Mouse (Mus musculus) hindbrain, embryonic 16.5 days (tissue): ENCODE measurements at regions not wholly inside any gene's neighbourhood (a gene's known extent, or its start where the extent isn't known, plus 50 kb on each side); places are given as distances from the start of the nearest gene placed in this dataset.

ENCODE experiments used
- ATAC-seq: fragments of 200-750 bp; cut with Nextera tagmentation; 2 replicates; pipeline ENCODE4 v1.8.0; 2017; ENCODE audit warnings: moderate TSS enrichment, moderate library complexity
- H3K27ac ChIP-seq: fragments of 300-500 bp; sonication (generic); 2 replicates; pipeline ENCODE4 v1.5.1; 2014; ENCODE audit warnings: low read depth, mild to moderate bottlenecking, control low read depth, low read length, moderate library complexity
- H3K27me3 ChIP-seq: fragments of 300-500 bp; sonication (generic); replicated peaks from 2 replicates; pipeline ENCODE4 v1.6.1; 2014; ENCODE audit warnings: low read length; ENCODE audit not compliant: control insufficient read depth, insufficient read depth
- H3K36me3 ChIP-seq: fragments of 300-500 bp; sonication (generic); 2 replicates; pipeline ENCODE4 v1.6.1; 2014; ENCODE audit warnings: mild to moderate bottlenecking, low read length, moderate library complexity, mixed read lengths; ENCODE audit not compliant: control insufficient read depth, insufficient read depth
- H3K4me1 ChIP-seq: fragments of 300-500 bp; sonication (generic); 2 replicates; pipeline ENCODE4 v1.6.1; 2014; ENCODE audit warnings: low read depth, low read length; ENCODE audit not compliant: control insufficient read depth, insufficient read depth
- H3K4me2 ChIP-seq: fragments of 300-500 bp; sonication (generic); 2 replicates; pipeline ENCODE4 v1.6.1; 2014; ENCODE audit warnings: mild to moderate bottlenecking, low read length, control low read depth, moderate library complexity
- H3K4me3 ChIP-seq: fragments of 300-500 bp; sonication (generic); 2 replicates; pipeline ENCODE4 v1.5.1; 2014; ENCODE audit warnings: mild to moderate bottlenecking, low read length, control low read depth, moderate library complexity
- H3K9ac ChIP-seq: fragments of 300-500 bp; sonication (generic); 2 replicates; pipeline ENCODE4 v1.6.1; 2014; ENCODE audit warnings: low read depth, mild to moderate bottlenecking, control low read depth, low read length, moderate library complexity
- H3K9me3 ChIP-seq: fragments of 300-500 bp; sonication (generic); 2 replicates; pipeline ENCODE4 v1.6.1; 2014; ENCODE audit warnings: mild to moderate bottlenecking, low read length, moderate library complexity; ENCODE audit not compliant: control insufficient read depth
- WGBS: fragments of 180-500 bp; shearing (Covaris S2); extraction: QIAGEN DNeasy Blood & Tissue Kit; methylation state at CpG from one replicate; pipeline ENCODE4 v1.1.7; 2014; 5-methylcytosine and 5-hydroxymethylcytosine counted together

DNA sequence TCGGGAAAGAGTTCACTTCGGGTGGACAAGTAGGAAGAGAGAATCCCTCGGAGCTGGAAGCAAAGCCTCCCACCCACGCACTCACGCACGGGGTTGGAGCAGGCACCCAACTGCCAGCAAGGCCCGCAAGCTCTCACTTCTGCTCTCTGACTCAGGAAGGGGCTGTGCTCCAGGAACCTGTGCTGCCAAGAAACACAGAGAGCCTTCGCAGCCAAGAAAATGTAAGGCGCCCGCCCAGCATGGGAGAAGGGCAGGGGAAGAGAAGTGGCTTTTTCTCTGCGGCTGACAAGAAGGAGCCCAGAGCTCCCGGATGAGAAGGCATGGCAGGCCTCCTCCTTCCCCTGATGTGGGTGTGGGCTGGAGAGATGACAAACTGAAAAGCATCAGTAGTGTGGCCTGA, 549.1 kb upstream of the 3110018I06Rik start:
- Histone ChIP-seq H3K27ac (no peak overlapping the region), H3K27me3 (no peaks in the 10 kb centered on the region), H3K9me3 (no peaks in the 10 kb centered on the region), H3K4me3 (no peak overlapping the region), H3K4me1 (no peaks in the 10 kb centered on the region), H3K4me2 (no peak overlapping the region), H3K9ac (no peak overlapping the region), H3K36me3 (no peaks in the 10 kb centered on the region)
- 73% methylated on average over 12 of the region's 12 CpGs for WGBS
- ATAC-seq: 0 out of 2 replicates have a peak, but pooled peaks have one; percentile 37

- H3K9ac ChIP-seq: no peak overlapping the region
- H3K36me3 ChIP-seq: no peaks in the 10 kb centered on the region
- no peaks in the 10 kb centered on the region for H3K27me3 ChIP-seq
- H3K9me3 ChIP-seq: no peaks in the 10 kb centered on the region
- no peak overlapping the region for H3K4me3 ChIP-seq
- H3K4me1 ChIP-seq: no peaks in the 10 kb centered on the region
- no peak overlapping the region for H3K27ac ChIP-seq
- 14% methylated on average over 5 of the region's 5 CpGs for WGBS
- no peak for ATAC-seq
- H3K4me2 ChIP-seq: no peak overlapping the region
Measured at GRCm38 (mm10) chr12:106943874-106944273, 544.6 kb upstream of the 3110018I06Rik start.

GRCm38 (mm10) chr12:106952621-106953020, 535.8 kb upstream of the 3110018I06Rik start:
- Histone ChIP-seq H3K9me3 (no peaks in the 10 kb centered on the region), H3K4me2 (peak overlapping the region; percentile 5), H3K4me1 (peaks cover 15% of the 10 kb centered on the region), H3K27me3 (no peaks in the 10 kb centered on the region), H3K4me3 (no peak overlapping the region), H3K36me3 (no peaks in the 10 kb centered on the region), H3K27ac (no peak overlapping the region), H3K9ac (no peak overlapping the region)
- no peak for ATAC-seq
- 50% methylated on average over 11 of the region's 11 CpGs for WGBS

DNA sequence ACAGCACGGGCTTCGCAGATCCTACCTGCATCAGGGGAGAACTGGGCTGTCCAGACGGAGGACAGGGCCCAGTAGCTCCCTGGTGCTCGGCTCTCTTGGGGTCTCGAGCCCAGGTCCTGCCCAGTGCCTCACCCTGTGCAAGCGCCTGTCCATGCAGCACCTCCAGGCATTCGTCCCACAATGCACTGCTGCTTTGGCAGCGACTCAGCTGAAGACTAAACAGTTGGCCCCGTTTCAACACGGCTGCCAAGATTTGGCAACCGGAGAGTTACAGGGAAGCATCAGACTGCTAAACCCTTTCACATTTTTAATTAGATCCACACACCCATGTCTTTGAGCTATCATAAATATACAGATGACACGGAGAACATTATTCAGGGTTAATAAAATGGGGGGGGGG, 532.7 kb upstream of the 3110018I06Rik start:
- Histone ChIP-seq H3K4me2 (no peak overlapping the region), H3K9ac (no peak overlapping the region), H3K9me3 (no peaks in the 10 kb centered on the region), H3K27me3 (no peaks in the 10 kb centered on the region), H3K4me1 (peaks cover 15% of the 10 kb centered on the region), H3K36me3 (no peaks in the 10 kb centered on the region), H3K4me3 (no peak overlapping the region), H3K27ac (no peak overlapping the region)
- peak; percentile 82 for ATAC-seq
- 39% methylated on average over 12 of the region's 12 CpGs for WGBS

DNA sequence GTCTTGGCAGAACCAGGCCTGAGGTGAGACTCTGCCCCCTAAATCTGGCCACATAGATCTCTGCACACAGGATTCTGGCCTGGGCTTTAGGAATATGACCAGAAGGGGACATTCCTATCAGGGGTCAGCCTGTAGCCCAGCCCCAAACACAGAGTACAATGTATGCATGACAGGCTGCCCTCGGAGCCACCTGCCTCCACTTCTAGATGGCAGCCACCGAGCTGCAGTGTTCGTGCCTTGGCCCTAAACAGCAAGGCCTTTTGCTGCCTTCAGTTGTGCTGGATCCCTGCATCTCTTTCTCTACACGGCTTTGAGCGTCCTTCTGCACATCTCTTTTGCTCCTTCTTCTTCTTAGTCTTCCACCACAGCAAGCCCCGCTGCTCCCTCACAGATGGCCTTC, 532.2 kb upstream of the 3110018I06Rik start:
- H3K36me3 ChIP-seq: no peaks in the 10 kb centered on the region
- ATAC-seq: peak; percentile 19; the same call in 1 of the 2 replicates
- peaks cover 15% of the 10 kb centered on the region for H3K4me1 ChIP-seq
- no peak overlapping the region for H3K4me3 ChIP-seq
- no peak overlapping the region for H3K4me2 ChIP-seq
- H3K9me3 ChIP-seq: no peaks in the 10 kb centered on the region
- 40% methylated on average over 6 of the region's 6 CpGs for WGBS
- peak overlapping the region; percentile 9; the same call in 1 of the 2 replicates for H3K27ac ChIP-seq
- no peaks in the 10 kb centered on the region for H3K27me3 ChIP-seq
- no peak overlapping the region for H3K9ac ChIP-seq

GRCm38 (mm10) chr12:106961991-106962390, 526.4 kb upstream of the 3110018I06Rik start:
- no peaks in the 10 kb centered on the region for H3K36me3 ChIP-seq
- WGBS: 49% methylated on average over 4 of the region's 4 CpGs
- H3K4me2 ChIP-seq: no peak overlapping the region

DNA sequence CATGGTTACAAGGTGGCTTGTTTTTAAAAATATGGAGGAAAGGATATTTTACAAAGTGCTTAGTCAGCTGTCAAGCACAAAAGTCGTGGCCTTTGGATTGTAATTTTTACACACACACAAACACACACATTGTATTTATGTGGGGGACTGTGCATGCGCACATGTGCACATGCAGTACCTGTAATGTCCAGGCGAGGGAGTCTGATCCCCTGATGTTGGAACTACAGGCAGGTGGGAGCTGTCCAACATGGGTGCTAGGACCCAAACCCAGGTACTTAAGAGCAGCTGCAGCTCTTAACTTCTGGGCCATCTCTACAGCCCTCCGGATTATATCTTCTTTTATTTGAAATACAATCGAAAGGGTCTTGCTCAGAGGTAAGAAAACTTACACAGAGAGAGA, 524.7 kb upstream of the 3110018I06Rik start:
- Histone ChIP-seq H3K36me3 (no peaks in the 10 kb centered on the region), H3K4me2 (no peak overlapping the region), H3K27ac (no peak overlapping the region), H3K9ac (no peak overlapping the region), H3K27me3 (no peaks in the 10 kb centered on the region), H3K4me3 (no peak overlapping the region), H3K9me3 (no peaks in the 10 kb centered on the region), H3K4me1 (no peaks in the 10 kb centered on the region)
- ATAC-seq: no peak
- 62% methylated on average over 5 of the region's 5 CpGs for WGBS

More at GRCm38 (mm10) chr12:106961991-106962390, 526.4 kb upstream of the 3110018I06Rik start:
- Histone ChIP-seq H3K27ac (no peak overlapping the region), H3K4me1 (no peaks in the 10 kb centered on the region), H3K9ac (no peak overlapping the region), H3K9me3 (no peaks in the 10 kb centered on the region), H3K4me3 (no peak overlapping the region), H3K27me3 (no peaks in the 10 kb centered on the region)
- ATAC-seq: no peak

DNA sequence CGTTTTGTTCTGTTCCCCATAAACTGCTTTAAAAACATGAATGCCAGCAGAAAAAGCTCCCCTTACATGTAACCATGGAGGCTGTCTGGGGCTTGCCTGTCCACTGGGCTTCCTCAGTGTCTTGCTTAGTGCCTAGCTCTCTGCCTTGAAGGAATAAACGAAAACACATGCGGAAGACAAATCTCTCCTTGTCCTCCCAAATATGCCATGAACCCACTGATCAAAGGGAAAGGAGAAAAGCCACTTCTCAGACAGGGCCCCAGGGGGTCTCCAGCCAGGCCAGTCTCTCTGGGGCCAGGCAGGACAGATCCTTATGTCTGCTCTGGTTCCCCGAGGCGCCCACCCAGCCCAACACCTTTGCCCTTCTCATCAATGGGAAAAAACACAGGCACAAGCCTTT, 518.6 kb upstream of the 3110018I06Rik start:
- Histone ChIP-seq H3K9ac (no peak overlapping the region), H3K27me3 (no peaks in the 10 kb centered on the region), H3K4me3 (no peak overlapping the region), H3K36me3 (no peaks in the 10 kb centered on the region), H3K4me2 (no peak overlapping the region), H3K27ac (no peak overlapping the region), H3K4me1 (no peaks in the 10 kb centered on the region), H3K9me3 (no peaks in the 10 kb centered on the region)
- ATAC-seq: no peak
- 61% methylated on average over 5 of the region's 5 CpGs for WGBS

- H3K4me1 ChIP-seq: no peaks in the 10 kb centered on the region
- no peak overlapping the region for H3K4me2 ChIP-seq
- no peak overlapping the region for H3K4me3 ChIP-seq
- H3K36me3 ChIP-seq: no peaks in the 10 kb centered on the region
- no peak overlapping the region for H3K9ac ChIP-seq
- no peaks in the 10 kb centered on the region for H3K9me3 ChIP-seq
- ATAC-seq: no peak
- H3K27me3 ChIP-seq: no peaks in the 10 kb centered on the region
- 76% methylated on average over 3 of the region's 3 CpGs for WGBS
- H3K27ac ChIP-seq: no peak overlapping the region
Measured at GRCm38 (mm10) chr12:106992421-106992820, 496.0 kb upstream of the 3110018I06Rik start.

DNA sequence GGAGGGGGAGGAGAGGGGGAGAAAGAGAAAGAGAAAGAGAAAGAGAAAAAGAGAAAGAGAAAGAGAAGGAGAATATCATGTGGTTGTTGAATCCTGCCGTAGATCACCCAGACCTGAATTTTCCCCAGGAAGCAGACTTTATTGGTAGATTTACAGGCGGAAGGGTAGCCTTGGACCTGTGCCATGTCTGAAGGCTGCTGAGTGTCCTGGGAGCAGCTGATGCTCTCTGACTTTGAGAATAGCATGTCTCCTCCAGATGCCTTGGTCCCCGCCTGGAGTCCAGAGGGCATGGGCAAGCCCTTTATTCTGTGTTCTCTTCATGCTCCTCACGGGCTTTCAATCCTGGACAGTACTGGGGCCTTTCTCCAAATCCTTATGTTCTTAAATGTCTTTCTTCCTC, 495.4 kb upstream of the 3110018I06Rik start:
- Histone ChIP-seq H3K9me3 (no peaks in the 10 kb centered on the region), H3K27me3 (no peaks in the 10 kb centered on the region), H3K4me1 (no peaks in the 10 kb centered on the region), H3K9ac (no peak overlapping the region), H3K4me2 (no peak overlapping the region), H3K4me3 (no peak overlapping the region), H3K36me3 (no peaks in the 10 kb centered on the region), H3K27ac (no peak overlapping the region)
- 64% methylated on average over 4 of the region's 4 CpGs for WGBS
- no peak for ATAC-seq
